Mouse (Mus musculus) brain, embryonic 14.5 days (tissue): Measurements from ENCODE around the gene Dnajc22.

Source experiments
- CTCF ChIP-seq: fragments of 200-500 bp; IDR thresholded peaks from 2 replicates; pipeline ENCODE4 v1.5.1; 2012; ENCODE audit warnings: inconsistent platforms, mild to moderate bottlenecking, moderate library complexity, borderline replicate concordance; ENCODE audit not compliant: insufficient read depth, insufficient read length; ENCODE audit errors: extremely low read depth
- POLR2A ChIP-seq: fragments of 200-500 bp; IDR thresholded peaks from 2 replicates; pipeline ENCODE4 v1.6.1; 2012; ENCODE audit warnings: mild to moderate bottlenecking, inconsistent platforms, borderline replicate concordance; ENCODE audit not compliant: poor library complexity, insufficient read depth, insufficient read length, severe bottlenecking; ENCODE audit errors: extremely low read depth

GRCm38 (mm10) chr15:99138389-99138788 is 45.4 kb downstream of the Dnajc22 start:
- TF ChIP-seq CTCF (no peak), POLR2A (no peak)
